Mouse (Mus musculus): ENCODE measurements around the gene Pgm1.

- TF ChIP-seq CTCF (IDR thresholded peaks at IDR 0.05 in 2 of 3, conservative IDR thresholded peaks at IDR 0.05 in 1 of 3; ENCODE audit: control insufficient read depth in 1 of 3, insufficient read depth in 1 of 3, low read depth in 2 of 3, low read length in 3 of 3, poor library complexity in 1 of 3, severe bottlenecking in 1 of 3) (no peak), TAL1 (IDR thresholded peaks at IDR 0.05; ENCODE audit: low read length) (no peak), EP300 (IDR thresholded peaks at IDR 0.05; ENCODE audit: low read depth in 1 of 2, low read length in 2 of 2) (no peak), POLR2AphosphoS5 (IDR thresholded peaks at IDR 0.05; ENCODE audit: borderline replicate concordance, low read depth, low read length) (no peak)
These were observed 17.3 kb downstream of the Pgm1 start for GRCm38 (mm10) chr4:99946516-99946915.
